Mouse (Mus musculus) liver, adult 2 months (tissue): ENCODE results near the gene Col26a1.

Experiments
- CTCF ChIP-seq: fragments of 200-500 bp; IDR thresholded peaks from 2 replicates; pipeline ENCODE4 v1.5.1; 2011; ENCODE audit warnings: low read depth, low read length, control low read depth
- POLR2A ChIP-seq: fragments of 200-500 bp; IDR thresholded peaks from 2 replicates; pipeline ENCODE4 v1.6.1; 2011; ENCODE audit warnings: low read length, control low read depth; ENCODE audit not compliant: insufficient read depth; ENCODE audit errors: extremely low read depth

GRCm38 (mm10) chr5:136714879-136715278, 168.1 kb downstream of the Col26a1 start:
- TF ChIP-seq CTCF (peak; percentile 35; the same call in 1 of the 2 replicates), POLR2A (no peak)
